Mouse (Mus musculus) kidney, embryonic 15.5 days (tissue): ENCODE results near the gene Gpr4. TPM values are rescaled to one million over a fixed set of nuclear protein-coding genes. Genes with fewer than 3 reads are reported as not detected.

Experiments used
- ATAC-seq: fragments of 200-750 bp; cut with Nextera tagmentation; replicated peaks from 2 replicates; pipeline ENCODE4 v1.8.0; 2017; ENCODE audit warnings: moderate TSS enrichment; ENCODE audit not compliant: low FRiP score
- H3K27ac ChIP-seq: fragments of 300-500 bp; sonication (generic); 2 replicates; pipeline ENCODE4 v1.5.1; 2015; ENCODE audit warnings: mild to moderate bottlenecking, inconsistent platforms
- H3K27me3 ChIP-seq: fragments of 300-500 bp; sonication (generic); 2 replicates; pipeline ENCODE4 v1.6.1; 2015; ENCODE audit warnings: inconsistent platforms
- H3K36me3 ChIP-seq: fragments of 300-500 bp; sonication (generic); 2 replicates; pipeline ENCODE4 v1.6.1; 2015; ENCODE audit warnings: inconsistent platforms
- H3K4me1 ChIP-seq: fragments of 300-500 bp; sonication (generic); 2 replicates; pipeline ENCODE4 v1.6.1; 2015; ENCODE audit warnings: inconsistent platforms
- H3K4me2 ChIP-seq: fragments of 300-500 bp; sonication (generic); 2 replicates; pipeline ENCODE4 v1.6.1; 2015; ENCODE audit warnings: moderate library complexity, mild to moderate bottlenecking, inconsistent platforms
- H3K4me3 ChIP-seq: fragments of 300-500 bp; sonication (generic); replicated peaks from 2 replicates; pipeline ENCODE4 v1.5.1; 2015; ENCODE audit warnings: mild to moderate bottlenecking, inconsistent platforms
- H3K9ac ChIP-seq: fragments of 300-500 bp; sonication (generic); 2 replicates; pipeline ENCODE4 v1.6.1; 2015; ENCODE audit warnings: mild to moderate bottlenecking, inconsistent platforms
- H3K9me3 ChIP-seq: fragments of 300-500 bp; sonication (generic); replicated peaks from 2 replicates; pipeline ENCODE4 v1.6.1; 2016; ENCODE audit warnings: inconsistent platforms
- WGBS: fragments of 180-500 bp; shearing (Covaris S2); methylation state at CpG from one replicate; pipeline ENCODE4 v1.1.7; 2015; ENCODE audit warnings: mixed read lengths; 5-methylcytosine and 5-hydroxymethylcytosine counted together
- polyA plus RNA-seq: library from polyadenylated mRNA; unstranded; fragments of >200 nt; fragmentation: Nextera tagmentation; extraction: Ambion mirVana; gene quantifications from 2 replicates; pipeline ENCODE4 v1.2.1, GENCODE M21; 2015

The Gpr4 gene
- polyA plus RNA-seq, 1 experiment from 2014 or later: 3.3 TPM

- no peaks in the 10 kb centered on the region for H3K27me3 ChIP-seq
- no peak overlapping the region for H3K4me3 ChIP-seq
- no peaks in the 10 kb centered on the region for H3K9me3 ChIP-seq
- H3K4me1 ChIP-seq: peaks cover 33% of the 10 kb centered on the region
- ATAC-seq: no peak
- peaks cover 13% of the 10 kb centered on the region; the same call in 1 of the 2 replicates for H3K36me3 ChIP-seq
- WGBS: 95% methylated on average over 5 of the region's 5 CpGs
- H3K4me2 ChIP-seq: no peak overlapping the region
- H3K27ac ChIP-seq: no peak overlapping the region
- H3K9ac ChIP-seq: no peak overlapping the region
Measured at GRCm38 (mm10) chr7:19230899-19231298, 18.6 kb downstream of the Gpr4 start.

GRCm38 (mm10) chr7:19231849-19232248, 19.5 kb downstream of the Gpr4 start:
- no peak for ATAC-seq
- 86% methylated on average over 3 of the region's 3 CpGs for WGBS
- no peaks in the 10 kb centered on the region for H3K27me3 ChIP-seq
- no peak overlapping the region for H3K4me3 ChIP-seq
- peaks cover 32% of the 10 kb centered on the region for H3K4me1 ChIP-seq
- 0 out of 2 replicates have a peak overlapping the region, but pooled peaks have one; percentile 45 for H3K27ac ChIP-seq
- H3K4me2 ChIP-seq: no peak overlapping the region
- H3K36me3 ChIP-seq: peaks cover 13% of the 10 kb centered on the region; the same call in 1 of the 2 replicates
- H3K9ac ChIP-seq: no peak overlapping the region
- H3K9me3 ChIP-seq: no peaks in the 10 kb centered on the region

- 75% methylated on average over 5 of the region's 5 CpGs for WGBS
Measured at GRCm38 (mm10) chr7:19234652-19235051, 22.3 kb downstream of the Gpr4 start.

GRCm38 (mm10) chr7:19235092-19235671, 22.8 kb downstream of the Gpr4 start:
- H3K27ac ChIP-seq: no peak overlapping the region
- H3K27me3 ChIP-seq: no peaks in the 10 kb centered on the region
- H3K4me3 ChIP-seq: no peak overlapping the region
- peaks cover 13% of the 10 kb centered on the region; the same call in 1 of the 2 replicates for H3K36me3 ChIP-seq
- no peak for ATAC-seq
- H3K9ac ChIP-seq: no peak overlapping the region
- WGBS: 92% methylated on average over 2 of the region's 2 CpGs
- H3K4me1 ChIP-seq: peaks cover 21% of the 10 kb centered on the region
- H3K9me3 ChIP-seq: no peaks in the 10 kb centered on the region
- H3K4me2 ChIP-seq: no peak overlapping the region

More at GRCm38 (mm10) chr7:19234652-19235051, 22.3 kb downstream of the Gpr4 start:
- Histone ChIP-seq H3K27me3 (no peaks in the 10 kb centered on the region), H3K9ac (no peak overlapping the region), H3K4me1 (peaks cover 24% of the 10 kb centered on the region), H3K4me2 (no peak overlapping the region), H3K9me3 (no peaks in the 10 kb centered on the region), H3K27ac (no peak overlapping the region), H3K36me3 (peaks cover 13% of the 10 kb centered on the region; the same call in 1 of the 2 replicates), H3K4me3 (no peak overlapping the region)
- ATAC-seq: no peak

GRCm38 (mm10) chr7:19236411-19236810, 24.1 kb downstream of the Gpr4 start:
- 80% methylated on average over 2 of the region's 2 CpGs for WGBS
- no peak overlapping the region for H3K4me3 ChIP-seq
- H3K27me3 ChIP-seq: no peaks in the 10 kb centered on the region
- no peak overlapping the region for H3K9ac ChIP-seq
- H3K36me3 ChIP-seq: peaks cover 12% of the 10 kb centered on the region; the same call in 1 of the 2 replicates
- no peak overlapping the region for H3K4me2 ChIP-seq
- no peak for ATAC-seq
- H3K9me3 ChIP-seq: no peaks in the 10 kb centered on the region
- no peak overlapping the region for H3K27ac ChIP-seq
- H3K4me1 ChIP-seq: peaks cover 10% of the 10 kb centered on the region

GRCm38 (mm10) chr7:19238344-19238743, 26.0 kb downstream of the Gpr4 start:
- H3K27me3 ChIP-seq: no peaks in the 10 kb centered on the region
- H3K4me1 ChIP-seq: peaks cover 8% of the 10 kb centered on the region
- H3K9me3 ChIP-seq: no peaks in the 10 kb centered on the region
- WGBS: 93% methylated on average over 4 of the region's 4 CpGs
- no peak overlapping the region for H3K4me3 ChIP-seq
- ATAC-seq: no peak
- no peak overlapping the region for H3K4me2 ChIP-seq
- no peak overlapping the region for H3K27ac ChIP-seq
- peaks cover 8% of the 10 kb centered on the region; the same call in 1 of the 2 replicates for H3K36me3 ChIP-seq
- H3K9ac ChIP-seq: no peak overlapping the region

GRCm38 (mm10) chr7:19239423-19239822, 27.1 kb downstream of the Gpr4 start:
- Histone ChIP-seq H3K27ac (no peak overlapping the region), H3K36me3 (peaks cover 6% of the 10 kb centered on the region; the same call in 1 of the 2 replicates), H3K4me1 (peaks cover 8% of the 10 kb centered on the region), H3K4me3 (no peak overlapping the region), H3K27me3 (no peaks in the 10 kb centered on the region), H3K4me2 (no peak overlapping the region), H3K9me3 (no peaks in the 10 kb centered on the region), H3K9ac (no peak overlapping the region)
- 0% methylated on average over 1 of the region's 1 CpGs for WGBS
- peak; percentile 91 for ATAC-seq

GRCm38 (mm10) chr7:19239986-19240385, 27.6 kb downstream of the Gpr4 start:
- Histone ChIP-seq H3K9ac (no peak overlapping the region), H3K4me1 (peaks cover 8% of the 10 kb centered on the region), H3K9me3 (no peaks in the 10 kb centered on the region), H3K4me3 (no peak overlapping the region), H3K4me2 (no peak overlapping the region), H3K27ac (no peak overlapping the region), H3K36me3 (peaks cover 10% of the 10 kb centered on the region; the same call in 1 of the 2 replicates), H3K27me3 (no peaks in the 10 kb centered on the region)
- WGBS: 59% methylated on average over 3 of the region's 4 CpGs
- ATAC-seq: no peak

- Histone ChIP-seq H3K9ac (no peak overlapping the region), H3K27ac (no peak overlapping the region), H3K27me3 (no peaks in the 10 kb centered on the region), H3K4me2 (no peak overlapping the region), H3K9me3 (no peaks in the 10 kb centered on the region), H3K4me3 (no peak overlapping the region), H3K36me3 (peaks cover 20% of the 10 kb centered on the region), H3K4me1 (peaks cover 8% of the 10 kb centered on the region)
- ATAC-seq: no peak
- 90% methylated on average over 8 of the region's 8 CpGs for WGBS
Measured at GRCm38 (mm10) chr7:19240905-19241463, 28.6 kb downstream of the Gpr4 start.

GRCm38 (mm10) chr7:19242005-19242404, 29.7 kb downstream of the Gpr4 start:
- Histone ChIP-seq H3K9me3 (no peaks in the 10 kb centered on the region), H3K27ac (no peak overlapping the region), H3K4me3 (no peak overlapping the region), H3K36me3 (peaks cover 29% of the 10 kb centered on the region), H3K9ac (no peak overlapping the region), H3K4me1 (peaks cover 6% of the 10 kb centered on the region), H3K27me3 (no peaks in the 10 kb centered on the region), H3K4me2 (no peak overlapping the region)
- no peak for ATAC-seq
- 91% methylated on average over 1 of the region's 1 CpGs for WGBS

- Histone ChIP-seq H3K9me3 (no peaks in the 10 kb centered on the region), H3K27ac (no peak overlapping the region), H3K27me3 (no peaks in the 10 kb centered on the region), H3K9ac (no peak overlapping the region), H3K4me3 (no peak overlapping the region), H3K4me1 (peaks cover 5% of the 10 kb centered on the region), H3K4me2 (no peak overlapping the region), H3K36me3 (peaks cover 38% of the 10 kb centered on the region)
- 74% methylated on average over 5 of the region's 5 CpGs for WGBS
- no peak for ATAC-seq
Measured at GRCm38 (mm10) chr7:19243858-19244257, 31.5 kb downstream of the Gpr4 start.

- peaks cover 38% of the 10 kb centered on the region for H3K36me3 ChIP-seq
Measured at GRCm38 (mm10) chr7:19245083-19245482, 32.7 kb downstream of the Gpr4 start.

More at GRCm38 (mm10) chr7:19245083-19245482, 32.7 kb downstream of the Gpr4 start:
- Histone ChIP-seq H3K27me3 (no peaks in the 10 kb centered on the region), H3K27ac (no peak overlapping the region), H3K9me3 (no peaks in the 10 kb centered on the region), H3K4me1 (no peaks in the 10 kb centered on the region), H3K9ac (no peak overlapping the region), H3K4me3 (no peak overlapping the region), H3K4me2 (no peak overlapping the region)
- ATAC-seq: no peak
- 82% methylated on average over 3 of the region's 3 CpGs for WGBS
